8 mouse cellular contexts compared by ENCODE assay signal in the genomic region with DNA sequence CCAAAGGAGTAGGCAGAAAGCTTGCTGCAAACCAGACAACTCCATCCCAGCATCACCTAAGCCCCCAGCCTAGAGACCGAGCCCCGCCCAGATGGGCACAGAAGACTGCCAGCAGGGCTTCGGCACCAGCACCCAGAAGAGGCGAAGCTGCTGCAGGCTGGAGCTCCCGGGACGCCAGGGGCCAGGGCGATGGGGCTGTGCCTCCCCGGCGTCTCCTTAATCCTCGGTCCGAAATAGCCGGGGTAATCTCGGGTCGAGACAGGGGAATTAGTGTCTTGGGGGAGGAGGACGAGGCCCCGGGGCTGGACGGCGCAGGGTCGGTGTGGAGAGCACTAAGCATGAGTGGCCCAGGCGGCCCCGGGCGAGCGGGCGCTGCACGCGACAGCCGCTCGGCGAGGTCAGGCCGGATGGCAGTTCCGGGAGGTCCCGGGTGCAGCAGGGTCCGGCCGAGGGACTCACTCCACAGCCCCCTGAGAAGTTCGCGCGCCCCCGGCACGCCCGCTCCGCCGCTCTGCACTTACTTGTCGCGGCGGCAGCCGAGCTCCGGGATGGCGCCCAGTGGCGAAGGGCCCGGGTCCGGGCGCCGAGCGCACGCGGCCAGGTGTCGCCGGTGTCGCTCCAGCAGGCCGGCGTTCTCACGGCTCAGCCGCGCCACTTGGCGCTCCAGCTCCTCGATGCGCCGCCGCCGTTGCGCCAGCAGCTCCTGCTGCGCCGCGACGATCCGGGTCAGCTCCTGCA. TPM values are rescaled to one million over a fixed set of nuclear protein-coding genes. Genes with fewer than 3 reads are reported as not detected.
DNase-seq lines count a peak whose midpoint lies in the region; ATAC-seq and TF ChIP-seq lines count a peak whose summit lies in the region.

No protein-coding gene starts in this region.

- peaks cover 5% of the 10 kb centered on the region for H3K9me3 ChIP-seq in heart, embryonic 16.5 days (replicated peaks; ENCODE audit: control insufficient read depth, low read length)
- H3K9me3 ChIP-seq in midbrain, embryonic 13.5 days: peaks cover 6% of the 10 kb centered on the region; the same call in 1 of the 2 replicates
- peaks cover 3% of the 10 kb centered on the region for H3K9me3 ChIP-seq in stomach, embryonic 16.5 days (replicated peaks; ENCODE audit: control insufficient read depth, low read length)

- peaks cover 46% of the 10 kb centered on the region for H3K4me1 ChIP-seq in heart, embryonic 16.5 days (ENCODE audit: control insufficient read depth, insufficient read depth, low read length)
- peaks cover 14% of the 10 kb centered on the region for H3K4me1 ChIP-seq in midbrain, embryonic 13.5 days (replicated peaks)
- peaks cover 31% of the 10 kb centered on the region for H3K4me1 ChIP-seq in stomach, embryonic 16.5 days (ENCODE audit: control insufficient read depth, insufficient read depth, low read length)

- peak overlapping the region; percentile 94 for H3K4me2 ChIP-seq in heart, embryonic 16.5 days (ENCODE audit: low read depth, low read length)
- H3K4me2 ChIP-seq in midbrain, embryonic 13.5 days (replicated peaks): peak overlapping the region; percentile 100
- H3K4me2 ChIP-seq in stomach, embryonic 16.5 days (ENCODE audit: low read depth, low read length): peak overlapping the region; percentile 98

- TF ChIP-seq CTCF in C2C12 (IDR thresholded peaks at IDR 0.05; ENCODE audit: control insufficient read depth, insufficient read depth, insufficient read length): no peak

- intact Hi-C loops in left cerebral cortex, postnatal 4 days (cut with DNase I): loop anchor here (10.0 kb wide), 1 partner anchor 103 kb away; no protein-coding TSS in a partner anchor

- no peak for DNase-seq in cerebellum, adult 9-11 months
- peak; percentile 48 to 56 for DNase-seq in cerebellum, postnatal 25 days
- DNase-seq in left cerebral cortex, postnatal 4 days: peak; percentile 27

- WGBS in heart, embryonic 16.5 days: under 1% methylated on average over 69 of the region's 76 CpGs
- under 1% methylated on average over 64 of the region's 76 CpGs for WGBS in midbrain, embryonic 13.5 days
- under 1% methylated on average over 70 of the region's 76 CpGs for WGBS in stomach, embryonic 16.5 days

- no peaks in the 10 kb centered on the region for H3K36me3 ChIP-seq in C2C12 (ENCODE audit: control insufficient read depth, insufficient read depth)
- H3K36me3 ChIP-seq in heart, embryonic 16.5 days (ENCODE audit: control insufficient read depth, insufficient read depth): no peaks in the 10 kb centered on the region
- H3K36me3 ChIP-seq in midbrain, embryonic 13.5 days: no peaks in the 10 kb centered on the region
- no peaks in the 10 kb centered on the region for H3K36me3 ChIP-seq in stomach, embryonic 16.5 days (ENCODE audit: control insufficient read depth, insufficient read depth, low read length)

- H3K4me3 ChIP-seq in C2C12 (ENCODE audit: insufficient read depth, poor library complexity, severe bottlenecking): peak overlapping the region; percentile 6
- H3K4me3 ChIP-seq in heart, embryonic 16.5 days (ENCODE audit: low read length): peak overlapping the region; percentile 62
- peak overlapping the region; percentile 67 for H3K4me3 ChIP-seq in midbrain, embryonic 13.5 days (replicated peaks)
- peak overlapping the region; percentile 66 for H3K4me3 ChIP-seq in stomach, embryonic 16.5 days (replicated peaks; ENCODE audit: low read length)

- peak overlapping the region; percentile 32 for H3ac ChIP-seq in C2C12 (ENCODE audit: control insufficient read depth, insufficient read length, low read depth)

- H3K79me3 ChIP-seq in C2C12 (ENCODE audit: low read depth): no peaks in the 10 kb centered on the region

- H3K9ac ChIP-seq in heart, embryonic 16.5 days (ENCODE audit: low read length): peak overlapping the region; percentile 79
- peak overlapping the region; percentile 74 for H3K9ac ChIP-seq in midbrain, embryonic 13.5 days (replicated peaks)
- H3K9ac ChIP-seq in stomach, embryonic 16.5 days (ENCODE audit: low read length): peak overlapping the region; percentile 88

- H3K79me2 ChIP-seq in C2C12 (ENCODE audit: control insufficient read depth, insufficient read depth): no peaks in the 10 kb centered on the region

- H3K27me3 ChIP-seq in C2C12 (ENCODE audit: control insufficient read depth, insufficient read depth, insufficient read length): peaks cover 32% of the 10 kb centered on the region
- H3K27me3 ChIP-seq in heart, embryonic 16.5 days (ENCODE audit: control insufficient read depth, insufficient read depth, low read length): no peaks in the 10 kb centered on the region
- H3K27me3 ChIP-seq in midbrain, embryonic 13.5 days: peaks cover 23% of the 10 kb centered on the region
- no peaks in the 10 kb centered on the region for H3K27me3 ChIP-seq in stomach, embryonic 16.5 days (ENCODE audit: control insufficient read depth, insufficient read depth, low read length)

- 0 out of 2 replicates have a peak, but pooled peaks have one; percentile 5 for ATAC-seq in cerebellum, adult (ENCODE audit: insufficient number of reproducible peaks, low FRiP score, low TSS enrichment)
- 0 out of 2 replicates have a peak, but pooled peaks have one; percentile 8 for ATAC-seq in heart, embryonic 16.5 days (replicated peaks; ENCODE audit: extremely low read depth, insufficient read depth, low FRiP score)
- ATAC-seq in midbrain, embryonic 13.5 days: peak; percentile 22
- peak; percentile 2; the same call in 1 of the 2 replicates for ATAC-seq in stomach, embryonic 16.5 days (ENCODE audit: insufficient read depth, low FRiP score)

- peak overlapping the region; percentile 62 for H3K27ac ChIP-seq in heart, embryonic 16.5 days (ENCODE audit: low read length)
- peak overlapping the region; percentile 47; the same call in 1 of the 2 replicates for H3K27ac ChIP-seq in midbrain, embryonic 13.5 days
- H3K27ac ChIP-seq in stomach, embryonic 16.5 days (ENCODE audit: low read length): peak overlapping the region; percentile 70

TF ChIP-seq in C2C12, 6 proteins besides CTCF, POLR2A, EP300 and RAD21:
- no peak for TF ChIP-seq MYOD1 (IDR thresholded peaks at IDR 0.05; ENCODE audit: control insufficient read depth, insufficient read length, low read depth)
- TF ChIP-seq MAX (IDR thresholded peaks at IDR 0.05): no peak

RNA-seq across cellular contexts. Expression of gene Iqsec1, which starts 0.8 kb away (rescaled TPM):
- polyA plus RNA-seq in C2C12 (2012; fragmentation: generic; extraction: Trizol): 20.6 TPM
- polyA plus RNA-seq in heart, embryonic 16.5 days (2015; fragmentation: Nextera tagmentation; extraction: Ambion mirVana): 13.7 and 14.0 TPM in 2 replicates
- 100 to 1,000 TPM; 137 to 174 TPM for total RNA-seq in left cerebral cortex, postnatal 4 days (2021)
- 16.0 and 16.9 TPM in 2 replicates for polyA plus RNA-seq in midbrain, embryonic 13.5 days (2015; fragmentation: Nextera tagmentation; extraction: Ambion mirVana)
- polyA plus RNA-seq in stomach, embryonic 16.5 days (2015; fragmentation: Nextera tagmentation; extraction: Ambion mirVana): 7.6 and 8.3 TPM in 2 replicates

Comparison
In these comparisons a context has a peak if more than half of its experiments do, and no peak if none do; other contexts are left out.
1. H3K4me3 ChIP-seq: peak in every context shown above with its lines; median percentile 67 in midbrain, embryonic 13.5 days; 66 in stomach, embryonic 16.5 days; 62 in heart, embryonic 16.5 days; 6 in C2C12.